Mouse (Mus musculus): ENCODE results near the gene Wars. TPM values are rescaled to one million over a fixed set of nuclear protein-coding genes. Genes with fewer than 3 reads are reported as not detected.

Wars gene
- polyA plus RNA-seq, 1 experiment from 2014 or later = 108 TPM

GRCm38 (mm10) chr12:108829636-108830035, 64.3 kb downstream of the Wars start:
- WGBS = 82% methylated on average over 5 of the region's 5 CpGs
- Histone ChIP-seq H3K36me3 (ENCODE audit: control insufficient read depth, insufficient read depth, low read length) (0 out of 2 replicates have a peak, but pooled peaks cover 7% of the 10 kb centered on the region), H3K4me3 (ENCODE audit: low read length) (no peak overlapping the region), H3K9ac (ENCODE audit: low read depth, low read length) (no peak overlapping the region), H3K4me2 (ENCODE audit: low read length) (no peak overlapping the region), H3K27me3 (replicated peaks; ENCODE audit: control insufficient read depth, insufficient read depth, low read length) (no peaks in the 10 kb centered on the region), H3K9me3 (ENCODE audit: control insufficient read depth, low read length) (no peaks in the 10 kb centered on the region), H3K4me1 (ENCODE audit: control insufficient read depth, insufficient read depth, low read depth, low read length) (peaks cover 18% of the 10 kb centered on the region), H3K27ac (ENCODE audit: low read depth, low read length) (no peak overlapping the region; the same call in 1 of the 2 replicates)
- no peak for ATAC-seq

- Histone ChIP-seq H3K27me3 (replicated peaks; ENCODE audit: control insufficient read depth, insufficient read depth, low read length) (no peaks in the 10 kb centered on the region), H3K4me1 (ENCODE audit: control insufficient read depth, insufficient read depth, low read depth, low read length) (peaks cover 4% of the 10 kb centered on the region; the same call in 1 of the 2 replicates), H3K4me3 (ENCODE audit: low read length) (no peak overlapping the region), H3K36me3 (ENCODE audit: control insufficient read depth, insufficient read depth, low read length) (0 out of 2 replicates have a peak, but pooled peaks cover 7% of the 10 kb centered on the region), H3K4me2 (ENCODE audit: low read length) (no peak overlapping the region), H3K9me3 (ENCODE audit: control insufficient read depth, low read length) (no peaks in the 10 kb centered on the region), H3K9ac (ENCODE audit: low read depth, low read length) (no peak overlapping the region), H3K27ac (ENCODE audit: low read depth, low read length) (no peak overlapping the region)
- no peak for ATAC-seq
- WGBS = 93% methylated on average over 6 of the region's 6 CpGs
These were observed 66.3 kb downstream of the Wars start for GRCm38 (mm10) chr12:108827641-108828040.

- H3K36me3 ChIP-seq (ENCODE audit: control insufficient read depth, insufficient read depth, low read length) = 0 out of 2 replicates have a peak, but pooled peaks cover 7% of the 10 kb centered on the region
- ATAC-seq = no peak
- H3K4me3 ChIP-seq (ENCODE audit: low read length) = no peak overlapping the region
- H3K4me2 ChIP-seq (ENCODE audit: low read length) = no peak overlapping the region
- peaks cover 2% of the 10 kb centered on the region; the same call in 1 of the 2 replicates for H3K4me1 ChIP-seq (ENCODE audit: control insufficient read depth, insufficient read depth, low read depth, low read length)
- no peaks in the 10 kb centered on the region for H3K27me3 ChIP-seq (replicated peaks; ENCODE audit: control insufficient read depth, insufficient read depth, low read length)
- no peak overlapping the region for H3K27ac ChIP-seq (ENCODE audit: low read depth, low read length)
- no peak overlapping the region for H3K9ac ChIP-seq (ENCODE audit: low read depth, low read length)
- WGBS = 94% methylated on average over 28 of the region's 28 CpGs
- no peaks in the 10 kb centered on the region for H3K9me3 ChIP-seq (ENCODE audit: control insufficient read depth, low read length)
These were observed 66.9 kb downstream of the Wars start for GRCm38 (mm10) chr12:108826958-108827535.

GRCm38 (mm10) chr12:108826282-108826957, 67.6 kb downstream of the Wars start:
- ATAC-seq = no peak
- whole genome bisulfite sequencing = 95% methylated on average over 19 of the region's 19 CpGs

GRCm38 (mm10) chr12:108825561-108826224, 68.3 kb downstream of the Wars start:
- WGBS = 87% methylated on average over 13 of the region's 13 CpGs

More at GRCm38 (mm10) chr12:108826282-108826957, 67.6 kb downstream of the Wars start:
- Histone ChIP-seq H3K4me2 (ENCODE audit: low read length) (no peak overlapping the region), H3K27ac (ENCODE audit: low read depth, low read length) (no peak overlapping the region), H3K4me1 (ENCODE audit: control insufficient read depth, insufficient read depth, low read depth, low read length) (no peaks in the 10 kb centered on the region), H3K9me3 (ENCODE audit: control insufficient read depth, low read length) (no peaks in the 10 kb centered on the region), H3K9ac (ENCODE audit: low read depth, low read length) (no peak overlapping the region), H3K4me3 (ENCODE audit: low read length) (no peak overlapping the region), H3K36me3 (ENCODE audit: control insufficient read depth, insufficient read depth, low read length) (0 out of 2 replicates have a peak, but pooled peaks cover 7% of the 10 kb centered on the region), H3K27me3 (replicated peaks; ENCODE audit: control insufficient read depth, insufficient read depth, low read length) (no peaks in the 10 kb centered on the region)

GRCm38 (mm10) chr12:108824225-108824874, 69.6 kb downstream of the Wars start:
- H3K27me3 ChIP-seq (replicated peaks; ENCODE audit: control insufficient read depth, insufficient read depth, low read length) = no peaks in the 10 kb centered on the region
- H3K4me1 ChIP-seq (ENCODE audit: control insufficient read depth, insufficient read depth, low read depth, low read length) = no peaks in the 10 kb centered on the region
- 0 out of 2 replicates have a peak, but pooled peaks cover 7% of the 10 kb centered on the region for H3K36me3 ChIP-seq (ENCODE audit: control insufficient read depth, insufficient read depth, low read length)
- no peaks in the 10 kb centered on the region for H3K9me3 ChIP-seq (ENCODE audit: control insufficient read depth, low read length)
- H3K27ac ChIP-seq (ENCODE audit: low read depth, low read length) = no peak overlapping the region
- no peak overlapping the region for H3K4me2 ChIP-seq (ENCODE audit: low read length)
- WGBS = 92% methylated on average over 15 of the region's 15 CpGs
- H3K9ac ChIP-seq (ENCODE audit: low read depth, low read length) = no peak overlapping the region
- H3K4me3 ChIP-seq (ENCODE audit: low read length) = no peak overlapping the region
- no peak for ATAC-seq

More at GRCm38 (mm10) chr12:108825561-108826224, 68.3 kb downstream of the Wars start:
- Histone ChIP-seq H3K4me3 (ENCODE audit: low read length) (no peak overlapping the region), H3K9me3 (ENCODE audit: control insufficient read depth, low read length) (no peaks in the 10 kb centered on the region), H3K27ac (ENCODE audit: low read depth, low read length) (no peak overlapping the region), H3K9ac (ENCODE audit: low read depth, low read length) (no peak overlapping the region), H3K27me3 (replicated peaks; ENCODE audit: control insufficient read depth, insufficient read depth, low read length) (no peaks in the 10 kb centered on the region), H3K4me2 (ENCODE audit: low read length) (no peak overlapping the region), H3K4me1 (ENCODE audit: control insufficient read depth, insufficient read depth, low read depth, low read length) (no peaks in the 10 kb centered on the region), H3K36me3 (ENCODE audit: control insufficient read depth, insufficient read depth, low read length) (0 out of 2 replicates have a peak, but pooled peaks cover 7% of the 10 kb centered on the region)
- ATAC-seq = no peak

GRCm38 (mm10) chr12:108823036-108823435, 70.9 kb downstream of the Wars start:
- H3K27ac ChIP-seq (ENCODE audit: low read depth, low read length) = no peak overlapping the region
- H3K36me3 ChIP-seq (ENCODE audit: control insufficient read depth, insufficient read depth, low read length) = peaks cover 6% of the 10 kb centered on the region; the same call in 1 of the 2 replicates
- no peak overlapping the region for H3K4me3 ChIP-seq (ENCODE audit: low read length)
- ATAC-seq = no peak
- no peak overlapping the region for H3K4me2 ChIP-seq (ENCODE audit: low read length)
- H3K27me3 ChIP-seq (replicated peaks; ENCODE audit: control insufficient read depth, insufficient read depth, low read length) = no peaks in the 10 kb centered on the region
- 74% methylated on average over 8 of the region's 8 CpGs for WGBS
- no peaks in the 10 kb centered on the region for H3K9me3 ChIP-seq (ENCODE audit: control insufficient read depth, low read length)
- no peak overlapping the region for H3K9ac ChIP-seq (ENCODE audit: low read depth, low read length)
- no peaks in the 10 kb centered on the region; the same call in 1 of the 2 replicates for H3K4me1 ChIP-seq (ENCODE audit: control insufficient read depth, insufficient read depth, low read depth, low read length)

GRCm38 (mm10) chr12:108820461-108820860, 73.5 kb downstream of the Wars start:
- H3K4me1 ChIP-seq (ENCODE audit: control insufficient read depth, insufficient read depth, low read depth, low read length) = no peaks in the 10 kb centered on the region; the same call in 1 of the 2 replicates
- no peak for ATAC-seq
- H3K9me3 ChIP-seq (ENCODE audit: control insufficient read depth, low read length) = no peaks in the 10 kb centered on the region
- H3K4me2 ChIP-seq (ENCODE audit: low read length) = no peak overlapping the region
- no peak overlapping the region for H3K4me3 ChIP-seq (ENCODE audit: low read length)
- no peaks in the 10 kb centered on the region; the same call in 1 of the 2 replicates for H3K36me3 ChIP-seq (ENCODE audit: control insufficient read depth, insufficient read depth, low read length)
- H3K27me3 ChIP-seq (replicated peaks; ENCODE audit: control insufficient read depth, insufficient read depth, low read length) = no peaks in the 10 kb centered on the region
- H3K27ac ChIP-seq (ENCODE audit: low read depth, low read length) = no peak overlapping the region
- no peak overlapping the region for H3K9ac ChIP-seq (ENCODE audit: low read depth, low read length)
- 93% methylated on average over 4 of the region's 4 CpGs for WGBS

Measured in hindbrain, embryonic 16.5 days (tissue).